Mouse (Mus musculus): Measurements from ENCODE around the gene Esr1.

DNA sequence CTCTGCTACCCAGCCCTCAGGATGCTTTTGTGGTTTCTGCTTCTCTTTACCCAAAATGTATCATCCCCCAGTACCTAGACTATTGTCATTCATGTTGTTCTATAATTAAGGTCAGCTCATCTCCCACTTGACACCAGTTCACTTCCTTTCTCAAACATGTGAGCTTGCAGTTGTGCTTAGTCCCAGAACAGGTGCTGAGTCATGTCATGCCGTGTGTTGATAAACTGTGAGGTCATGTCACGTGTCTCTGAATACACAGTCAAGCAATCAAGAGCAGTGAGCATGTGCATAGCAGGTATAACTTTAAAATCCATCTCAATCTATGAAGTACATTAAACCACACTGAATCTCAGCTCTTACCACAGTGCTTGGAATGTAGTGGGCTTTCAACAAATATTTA lies 297.9 kb downstream of the Esr1 start:
- TF ChIP-seq CTCF (IDR thresholded peaks at IDR 0.05; ENCODE audit: low read depth, low read length) (no peak), GATA1 (IDR thresholded peaks at IDR 0.05; ENCODE audit: borderline replicate concordance, low read length) (no peak)
